Mouse (Mus musculus) heart, embryonic 16.5 days (tissue): ENCODE measurements at regions not wholly inside any gene's neighbourhood (a gene's known extent, or its start where the extent isn't known, plus 50 kb on each side); places are given as distances from the start of the nearest gene placed in this dataset.

Experiments
- ATAC-seq: fragments of 200-750 bp; cut with Nextera tagmentation; replicated peaks from 2 replicates; pipeline ENCODE4 v1.8.0; 2017; ENCODE audit warnings: moderate number of reproducible peaks; ENCODE audit not compliant: insufficient read depth, low FRiP score; ENCODE audit errors: extremely low read depth
- H3K27ac ChIP-seq: fragments of 300-500 bp; sonication (generic); 2 replicates; pipeline ENCODE4 v1.5.1; 2014; ENCODE audit warnings: mild to moderate bottlenecking, low read length, control low read depth, moderate library complexity
- H3K27me3 ChIP-seq: fragments of 300-500 bp; sonication (generic); 2 replicates; pipeline ENCODE4 v1.6.1; 2014; ENCODE audit warnings: low read length, mixed read lengths; ENCODE audit not compliant: control insufficient read depth, insufficient read depth
- H3K36me3 ChIP-seq: fragments of 300-500 bp; sonication (generic); 2 replicates; pipeline ENCODE4 v1.6.1; 2014; ENCODE audit not compliant: control insufficient read depth, insufficient read depth
- H3K4me1 ChIP-seq: fragments of 300-500 bp; sonication (generic); 2 replicates; pipeline ENCODE4 v1.6.1; 2014; ENCODE audit warnings: low read length, mixed read lengths; ENCODE audit not compliant: control insufficient read depth, insufficient read depth
- H3K4me2 ChIP-seq: fragments of 300-500 bp; sonication (generic); 2 replicates; pipeline ENCODE4 v1.6.1; 2014; ENCODE audit warnings: low read depth, mild to moderate bottlenecking, control low read depth, low read length
- H3K4me3 ChIP-seq: fragments of 300-500 bp; sonication (generic); 2 replicates; pipeline ENCODE4 v1.5.1; 2014; ENCODE audit warnings: mild to moderate bottlenecking, control low read depth, low read length
- H3K9ac ChIP-seq: fragments of 300-500 bp; sonication (generic); 2 replicates; pipeline ENCODE4 v1.6.1; 2014; ENCODE audit warnings: low read length, control low read depth
- H3K9me3 ChIP-seq: fragments of 300-500 bp; sonication (generic); replicated peaks from 2 replicates; pipeline ENCODE4 v1.6.1; 2016; ENCODE audit warnings: low read length; ENCODE audit not compliant: control insufficient read depth
- WGBS: fragments of 180-500 bp; shearing (Covaris S2); extraction: QIAGEN DNeasy Blood & Tissue Kit; methylation state at CpG from one replicate; pipeline ENCODE4 v1.1.7; 2014; 5-methylcytosine and 5-hydroxymethylcytosine counted together

GRCm38 (mm10) chr12:106963762-106964161 is 524.7 kb upstream of the 3110018I06Rik start:
- Histone ChIP-seq H3K9ac (no peak overlapping the region), H3K27me3 (no peaks in the 10 kb centered on the region), H3K4me1 (no peaks in the 10 kb centered on the region), H3K27ac (no peak overlapping the region), H3K4me3 (no peak overlapping the region), H3K9me3 (peaks cover 5% of the 10 kb centered on the region; the same call in 1 of the 2 replicates), H3K36me3 (no peaks in the 10 kb centered on the region), H3K4me2 (no peak overlapping the region)
- 67% methylated on average over 5 of the region's 5 CpGs for WGBS
- no peak for ATAC-seq

GRCm38 (mm10) chr12:106969873-106970272 is 518.6 kb upstream of the 3110018I06Rik start:
- no peaks in the 10 kb centered on the region for H3K36me3 ChIP-seq
- no peak for ATAC-seq
- no peaks in the 10 kb centered on the region for H3K27me3 ChIP-seq
- H3K4me3 ChIP-seq = no peak overlapping the region
- H3K4me1 ChIP-seq = no peaks in the 10 kb centered on the region
- no peak overlapping the region for H3K9ac ChIP-seq
- H3K9me3 ChIP-seq = 0 out of 2 replicates have a peak, but pooled peaks cover 2% of the 10 kb centered on the region
- H3K27ac ChIP-seq = no peak overlapping the region
- no peak overlapping the region for H3K4me2 ChIP-seq
- 67% methylated on average over 5 of the region's 5 CpGs for WGBS

- Histone ChIP-seq H3K4me3 (no peak overlapping the region), H3K27ac (no peak overlapping the region), H3K9ac (no peak overlapping the region), H3K4me1 (no peaks in the 10 kb centered on the region), H3K36me3 (no peaks in the 10 kb centered on the region), H3K27me3 (no peaks in the 10 kb centered on the region; the same call in 1 of the 2 replicates), H3K4me2 (no peak overlapping the region), H3K9me3 (no peaks in the 10 kb centered on the region)
- no peak for ATAC-seq
- 61% methylated on average over 3 of the region's 3 CpGs for WGBS
Observed at GRCm38 (mm10) chr12:106992421-106992820, 496.0 kb upstream of the 3110018I06Rik start.

- H3K4me2 ChIP-seq = no peak overlapping the region
- H3K9ac ChIP-seq = no peak overlapping the region
- H3K9me3 ChIP-seq = no peaks in the 10 kb centered on the region
- H3K27ac ChIP-seq = no peak overlapping the region
- WGBS = 63% methylated on average over 4 of the region's 4 CpGs
- no peaks in the 10 kb centered on the region; the same call in 1 of the 2 replicates for H3K27me3 ChIP-seq
- ATAC-seq = no peak
- no peaks in the 10 kb centered on the region for H3K36me3 ChIP-seq
- H3K4me1 ChIP-seq = no peaks in the 10 kb centered on the region
- no peak overlapping the region for H3K4me3 ChIP-seq
Observed at GRCm38 (mm10) chr12:106993011-106993410, 495.4 kb upstream of the 3110018I06Rik start.

GRCm38 (mm10) chr12:107010995-107011786 is 477.2 kb upstream of the 3110018I06Rik start:
- H3K27ac ChIP-seq = no peak overlapping the region
- ATAC-seq = peak; percentile 58
- 31% methylated on average over 20 of the region's 20 CpGs for WGBS
- peaks cover 5% of the 10 kb centered on the region for H3K4me1 ChIP-seq
- H3K36me3 ChIP-seq = no peaks in the 10 kb centered on the region
- no peaks in the 10 kb centered on the region for H3K27me3 ChIP-seq
- H3K9ac ChIP-seq = peak overlapping the region; percentile 28; the same call in 1 of the 2 replicates
- no peaks in the 10 kb centered on the region for H3K9me3 ChIP-seq
- H3K4me3 ChIP-seq = peak overlapping the region; percentile 28
- peak overlapping the region; percentile 60 for H3K4me2 ChIP-seq

- H3K27me3 ChIP-seq = no peaks in the 10 kb centered on the region
- H3K4me2 ChIP-seq = no peak overlapping the region
- H3K27ac ChIP-seq = no peak overlapping the region
- no peak overlapping the region for H3K9ac ChIP-seq
- ATAC-seq = no peak
- WGBS = 78% methylated on average over 2 of the region's 2 CpGs
- no peaks in the 10 kb centered on the region for H3K36me3 ChIP-seq
- H3K9me3 ChIP-seq = no peaks in the 10 kb centered on the region
- no peak overlapping the region for H3K4me3 ChIP-seq
- H3K4me1 ChIP-seq = no peaks in the 10 kb centered on the region
Observed at GRCm38 (mm10) chr12:107016801-107017200, 471.6 kb upstream of the 3110018I06Rik start.

- Histone ChIP-seq H3K9ac (no peak overlapping the region), H3K27me3 (peaks cover 4% of the 10 kb centered on the region), H3K36me3 (no peaks in the 10 kb centered on the region), H3K4me3 (no peak overlapping the region), H3K9me3 (no peaks in the 10 kb centered on the region), H3K4me2 (no peak overlapping the region), H3K27ac (no peak overlapping the region), H3K4me1 (no peaks in the 10 kb centered on the region)
- 29% methylated on average over 1 of the region's 1 CpGs for WGBS
- no peak for ATAC-seq
Observed at GRCm38 (mm10) chr12:107021806-107022205, 466.6 kb upstream of the 3110018I06Rik start.

- ATAC-seq = no peak
- 76% methylated on average over 5 of the region's 5 CpGs for WGBS
Observed at GRCm38 (mm10) chr12:107026821-107027220, 461.6 kb upstream of the 3110018I06Rik start.

GRCm38 (mm10) chr12:107027842-107028549 is 460.4 kb upstream of the 3110018I06Rik start:
- Histone ChIP-seq H3K27me3 (peaks cover 12% of the 10 kb centered on the region), H3K36me3 (no peaks in the 10 kb centered on the region), H3K4me1 (peaks cover 2% of the 10 kb centered on the region; the same call in 1 of the 2 replicates), H3K9me3 (no peaks in the 10 kb centered on the region), H3K9ac (no peak overlapping the region), H3K4me2 (peak overlapping the region; percentile 23), H3K4me3 (no peak overlapping the region), H3K27ac (no peak overlapping the region)
- 30% methylated on average over 23 of the region's 23 CpGs for WGBS
- ATAC-seq = no peak

More at GRCm38 (mm10) chr12:107026821-107027220, 461.6 kb upstream of the 3110018I06Rik start:
- H3K27me3 ChIP-seq = peaks cover 12% of the 10 kb centered on the region
- no peak overlapping the region for H3K27ac ChIP-seq
- no peaks in the 10 kb centered on the region for H3K9me3 ChIP-seq
- H3K4me2 ChIP-seq = no peak overlapping the region
- H3K9ac ChIP-seq = no peak overlapping the region
- no peak overlapping the region for H3K4me3 ChIP-seq
- peaks cover 2% of the 10 kb centered on the region; the same call in 1 of the 2 replicates for H3K4me1 ChIP-seq
- no peaks in the 10 kb centered on the region for H3K36me3 ChIP-seq
